Mouse (Mus musculus) thymus, adult 2 months (tissue): ENCODE data around the gene Dock7. TPM values are rescaled to one million over a fixed set of nuclear protein-coding genes. Genes with fewer than 3 reads are reported as not detected.
A peak's percentile ranks its signal among the peaks of the same experiment; 100 is the strongest.

Experiments
- DNase-seq: peaks from one replicate; pipeline ENCODE4 v3.0.0; 2021
- H3K27ac ChIP-seq: fragments of 200-500 bp; 2 replicates; pipeline ENCODE4 v1.5.1; 2012; ENCODE audit warnings: low read length, control low read depth; ENCODE audit not compliant: control insufficient read depth, insufficient read depth
- H3K27me3 ChIP-seq: fragments of 200-500 bp; 2 replicates; pipeline ENCODE4 v1.6.1; 2012; ENCODE audit warnings: mild to moderate bottlenecking, low read length, moderate library complexity, mixed read lengths; ENCODE audit not compliant: control insufficient read depth, insufficient read depth
- H3K36me3 ChIP-seq: fragments of 200-500 bp; 2 replicates; pipeline ENCODE4 v1.6.1; 2012; ENCODE audit warnings: mild to moderate bottlenecking, low read length, moderate library complexity; ENCODE audit not compliant: control insufficient read depth, insufficient read depth
- H3K4me1 ChIP-seq: fragments of 200-500 bp; replicated peaks from 2 replicates; pipeline ENCODE4 v1.6.1; 2012; ENCODE audit warnings: low read length; ENCODE audit not compliant: control insufficient read depth, insufficient read depth
- H3K4me3 ChIP-seq: fragments of 200-500 bp; 2 replicates; pipeline ENCODE4 v1.5.1; 2012; ENCODE audit warnings: mild to moderate bottlenecking, low read length, control low read depth, moderate library complexity; ENCODE audit not compliant: control insufficient read depth, insufficient read depth
- CTCF ChIP-seq: fragments of 200-500 bp; IDR thresholded peaks from 2 replicates; pipeline ENCODE4 v1.5.1; 2012; ENCODE audit warnings: mild to moderate bottlenecking, control low read depth, low read length, moderate library complexity, borderline replicate concordance; ENCODE audit not compliant: control insufficient read depth, poor library complexity, insufficient read depth; ENCODE audit errors: extremely low read depth
- POLR2A ChIP-seq: fragments of 200-500 bp; IDR thresholded peaks from 2 replicates; pipeline ENCODE4 v1.6.1; 2012; ENCODE audit warnings: mild to moderate bottlenecking, low read length, control low read depth, moderate library complexity; ENCODE audit not compliant: control insufficient read depth, poor library complexity, insufficient read depth; ENCODE audit errors: extremely low read depth
- WGBS: fragments of 180-500 bp; shearing (Covaris S2); methylation state at CpG from one replicate; pipeline ENCODE4 v1.1.7; 2018; 5-methylcytosine and 5-hydroxymethylcytosine counted together
- polyA plus RNA-seq: library from polyadenylated mRNA; depleted of rRNA; stranded (reverse); fragments of >200 nt; gene quantifications from 2 replicates; pipeline ENCODE4 v1.2.3, GENCODE M21; 2012

Dock7 gene
- polyA plus RNA-seq, 1 experiment: 9.3 TPM

DNA sequence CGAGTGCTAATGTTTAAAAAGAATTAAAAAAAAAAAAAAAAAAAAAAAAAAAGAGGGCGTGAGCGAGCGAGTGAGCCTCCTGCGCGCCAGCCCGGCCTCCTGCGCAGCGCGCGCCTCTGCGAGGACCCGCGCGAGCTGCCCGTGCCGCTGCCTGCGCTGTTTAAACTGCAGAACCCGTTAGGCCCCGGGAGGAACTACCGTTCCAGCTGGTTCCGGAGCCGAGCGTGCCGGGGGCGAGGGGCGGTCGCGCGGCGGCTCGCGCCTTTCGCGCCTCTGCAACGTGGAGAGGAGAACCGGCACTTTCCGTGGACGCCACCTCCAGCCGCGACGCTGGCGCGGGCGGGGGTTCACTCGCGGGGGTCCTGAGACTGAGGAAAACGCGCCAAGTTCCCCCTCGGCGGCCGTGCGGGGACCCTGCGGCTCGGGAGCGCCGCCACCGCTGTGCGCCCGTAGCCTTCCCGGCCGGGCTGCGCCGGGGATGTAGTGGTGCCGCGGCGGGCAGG, 197.1 kb downstream of the Dock7 start, which contains the start of gene Usp1:
TSS of gene Usp1 (plus strand) at position 243 of the 503 bp plus-strand sequence.
- no peak; the same call in 1 of the 2 replicates for TF ChIP-seq CTCF
- TF ChIP-seq POLR2A: peak; percentile 52; the same call in 1 of the 2 replicates
- WGBS: under 1% methylated on average over 67 of the region's 67 CpGs
- peaks cover under 1% of the 10 kb centered on the region; the same call in 1 of the 2 replicates for H3K36me3 ChIP-seq
- peak within 1 kb of the TSS; percentile 94 for H3K27ac ChIP-seq
- H3K27me3 ChIP-seq: no peaks in the 10 kb centered on the region
- H3K4me1 ChIP-seq: peaks cover 9% of the 10 kb centered on the region; the same call in 1 of the 2 replicates
- peak within 1 kb of the TSS; percentile 81 for H3K4me3 ChIP-seq
- peak; percentile 81 for DNase-seq

DNA sequence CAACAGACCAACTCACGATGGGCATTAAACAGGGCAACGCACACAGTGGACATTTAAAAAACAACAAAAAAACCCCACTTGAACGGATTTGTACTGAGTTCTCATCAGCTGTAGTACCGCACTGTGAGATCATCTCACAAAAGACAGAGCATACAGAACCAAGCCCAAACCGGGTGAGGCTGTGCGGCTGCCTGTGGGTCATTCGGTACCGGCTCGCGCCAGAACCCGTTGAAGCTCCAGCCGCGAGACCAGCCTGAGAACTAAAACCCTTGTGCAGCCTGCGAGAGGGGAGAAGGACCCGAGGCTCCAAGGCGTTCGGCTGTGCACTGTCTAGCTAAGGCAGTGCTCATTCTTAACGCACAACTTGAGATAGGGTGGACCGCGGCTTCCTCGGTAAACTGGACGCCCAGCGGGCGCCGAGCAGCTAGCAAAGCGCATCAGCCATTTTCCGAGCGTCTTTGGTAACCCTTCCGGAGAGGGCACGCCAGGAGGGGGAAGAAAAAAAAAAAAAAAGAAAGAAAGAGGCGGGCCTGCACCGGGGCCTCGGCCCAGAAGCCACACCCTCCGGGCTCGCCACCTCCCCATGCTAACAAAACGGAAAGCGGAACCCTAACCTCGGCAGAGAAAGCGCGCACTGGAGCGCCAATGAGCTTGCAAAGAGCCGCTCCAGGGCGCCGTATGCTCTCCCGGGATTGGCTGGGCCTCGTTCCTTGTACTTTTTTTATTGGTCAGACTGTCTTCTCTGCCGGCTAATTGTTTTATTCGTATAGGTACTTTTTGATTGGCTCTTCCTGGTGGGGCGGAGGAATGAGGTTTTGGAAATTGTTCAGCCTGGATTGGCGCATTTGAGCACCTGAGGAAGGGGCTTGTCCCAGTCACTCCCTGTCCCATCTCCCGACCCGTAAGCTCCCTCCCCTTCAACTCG, 197.8 kb downstream of the Dock7 start:
- Histone ChIP-seq H3K4me1 (peaks cover 9% of the 10 kb centered on the region; the same call in 1 of the 2 replicates), H3K27ac (peak overlapping the region; percentile 94), H3K27me3 (no peaks in the 10 kb centered on the region), H3K36me3 (no peaks in the 10 kb centered on the region), H3K4me3 (peak overlapping the region; percentile 81)
- WGBS: under 1% methylated on average over 53 of the region's 53 CpGs
- TF ChIP-seq CTCF: no peak
- no peak; the same call in none of the 2 replicates for TF ChIP-seq POLR2A
- peak; percentile 92 for DNase-seq

DNA sequence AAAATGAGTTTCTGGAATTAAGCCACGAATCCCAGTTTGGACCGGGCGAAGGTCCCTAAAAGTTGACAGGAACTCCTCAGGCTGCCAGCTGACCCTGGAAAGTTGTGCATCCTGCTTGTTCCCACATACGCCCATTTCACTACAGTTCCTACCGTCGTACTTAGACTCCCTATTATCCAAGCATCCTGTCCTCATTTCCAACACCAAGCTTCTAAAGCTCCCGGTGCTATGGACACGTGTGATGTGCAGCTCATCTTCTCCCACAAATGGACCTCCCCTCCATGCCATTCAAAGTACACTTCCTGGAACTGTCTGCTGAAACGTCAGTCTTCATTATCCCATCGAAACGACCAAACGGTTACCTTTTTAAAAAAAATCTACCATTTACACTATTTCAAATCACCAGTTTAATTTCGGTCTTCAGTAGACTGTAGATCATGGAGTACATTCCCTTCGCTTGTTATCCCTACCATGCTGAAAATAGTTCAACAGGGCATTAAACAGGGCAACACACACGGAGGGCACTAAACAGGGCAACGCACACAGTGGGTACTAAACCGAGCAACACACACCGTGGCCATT, 198.6 kb downstream of the Dock7 start:
- H3K27ac ChIP-seq: peak overlapping the region; percentile 54
- peak overlapping the region; percentile 61 for H3K4me3 ChIP-seq
- TF ChIP-seq POLR2A (no peak), CTCF (no peak)
- 14% methylated on average over 18 of the region's 18 CpGs for WGBS
- peaks cover 9% of the 10 kb centered on the region; the same call in 1 of the 2 replicates for H3K4me1 ChIP-seq
- H3K36me3 ChIP-seq: no peaks in the 10 kb centered on the region
- no peaks in the 10 kb centered on the region for H3K27me3 ChIP-seq
- DNase-seq: peak; percentile 15

DNA sequence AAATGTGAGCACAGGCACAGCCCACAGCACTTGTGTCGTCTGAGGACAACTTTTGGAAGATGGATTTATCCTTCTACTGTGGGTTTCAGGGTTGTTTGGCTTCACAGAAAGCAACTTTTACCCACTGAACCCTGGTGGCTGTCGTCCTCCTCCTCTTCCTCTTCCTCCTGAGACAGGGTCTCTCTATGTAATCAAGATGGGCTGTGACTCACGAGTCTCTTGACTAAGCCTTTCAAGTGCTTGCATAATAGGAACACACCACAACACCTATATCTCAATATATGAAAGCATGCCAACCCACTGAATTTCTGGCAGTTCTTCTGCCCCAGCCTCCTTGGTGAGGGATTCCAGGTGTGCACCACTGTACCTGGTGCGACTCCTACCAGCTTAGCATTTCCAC, 199.8 kb downstream of the Dock7 start:
- H3K27me3 ChIP-seq: no peaks in the 10 kb centered on the region
- no peak overlapping the region for H3K4me3 ChIP-seq
- H3K27ac ChIP-seq: no peak overlapping the region
- DNase-seq: no peak
- 85% methylated on average over 4 of the region's 4 CpGs for WGBS
- peaks cover 9% of the 10 kb centered on the region; the same call in 1 of the 2 replicates for H3K4me1 ChIP-seq
- TF ChIP-seq POLR2A: no peak
- TF ChIP-seq CTCF: no peak
- H3K36me3 ChIP-seq: no peaks in the 10 kb centered on the region

DNA sequence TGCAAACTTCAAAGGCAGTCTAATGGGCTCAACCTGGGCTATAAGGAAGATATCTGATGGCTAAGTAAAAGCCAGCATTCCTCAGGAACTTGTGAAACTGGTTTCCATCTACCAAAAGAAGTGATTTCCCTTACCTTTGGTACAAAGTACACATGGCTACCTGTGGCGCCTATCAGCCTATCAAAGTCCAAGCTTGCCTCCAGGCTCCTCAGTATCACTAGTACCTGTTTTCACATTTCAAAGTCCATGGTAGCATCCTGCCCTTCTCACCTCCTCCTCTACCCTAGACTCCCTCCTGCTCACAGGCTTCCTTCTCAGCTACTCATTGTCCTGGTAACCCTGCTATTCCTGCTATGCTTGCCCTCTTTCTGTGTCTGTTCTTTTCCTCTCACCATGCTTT, 202.5 kb downstream of the Dock7 start:
- no peaks in the 10 kb centered on the region for H3K27me3 ChIP-seq
- no peaks in the 10 kb centered on the region for H3K36me3 ChIP-seq
- no peak for DNase-seq
- no peak overlapping the region for H3K27ac ChIP-seq
- TF ChIP-seq POLR2A (no peak), CTCF (no peak)
- peaks cover 7% of the 10 kb centered on the region; the same call in 1 of the 2 replicates for H3K4me1 ChIP-seq
- no peak overlapping the region for H3K4me3 ChIP-seq
- WGBS: 97% methylated on average over 1 of the region's 1 CpGs

- no peak overlapping the region for H3K4me3 ChIP-seq
- 97% methylated on average over 2 of the region's 2 CpGs for WGBS
- no peaks in the 10 kb centered on the region for H3K36me3 ChIP-seq
- H3K27me3 ChIP-seq: no peaks in the 10 kb centered on the region
- no peak overlapping the region for H3K27ac ChIP-seq
- DNase-seq: no peak
- TF ChIP-seq POLR2A (no peak), CTCF (no peak)
- H3K4me1 ChIP-seq: peaks cover 7% of the 10 kb centered on the region; the same call in 1 of the 2 replicates
Observed at GRCm38 (mm10) chr4:98917724-98918123, 203.0 kb downstream of the Dock7 start.
